Mouse (Mus musculus) embryonic fibroblast, embryonic 13.5 days (primary cell): ENCODE data around the gene Bbx. TPM values are rescaled to one million over a fixed set of nuclear protein-coding genes. Genes with fewer than 3 reads are reported as not detected.

Experiments
- H3K27ac ChIP-seq: 2 replicates; pipeline ENCODE4 v1.5.1; 2012; ENCODE audit warnings: low read length, control low read depth, inconsistent platforms; ENCODE audit not compliant: insufficient read depth
- H3K4me1 ChIP-seq: 2 replicates; pipeline ENCODE4 v1.6.1; 2011; ENCODE audit warnings: low read length; ENCODE audit not compliant: control insufficient read depth, insufficient read depth
- H3K4me3 ChIP-seq: 2 replicates; pipeline ENCODE4 v1.5.1; 2011; ENCODE audit warnings: mild to moderate bottlenecking, control low read depth, low read length; ENCODE audit not compliant: insufficient read depth
- CTCF ChIP-seq: IDR thresholded peaks from 2 replicates; pipeline ENCODE4 v1.5.1; 2011; ENCODE audit warnings: mild to moderate bottlenecking, control low read depth, low read length, moderate library complexity, borderline replicate concordance; ENCODE audit not compliant: insufficient read depth
- POLR2A ChIP-seq: IDR thresholded peaks from 2 replicates; pipeline ENCODE4 v1.6.1; 2011; ENCODE audit warnings: low read depth, mild to moderate bottlenecking, control low read depth, low read length, moderate library complexity
- polyA plus RNA-seq: library from polyadenylated mRNA; stranded (reverse); fragments of >200 nt; gene quantifications from 2 replicates; pipeline ENCODE4 v1.2.4, GENCODE M21; 2011; ENCODE audit warnings: low read depth; ENCODE audit not compliant: missing spikeins, insufficient read length

The Bbx gene
- polyA plus RNA-seq, 1 experiment: 47.4 TPM

DNA sequence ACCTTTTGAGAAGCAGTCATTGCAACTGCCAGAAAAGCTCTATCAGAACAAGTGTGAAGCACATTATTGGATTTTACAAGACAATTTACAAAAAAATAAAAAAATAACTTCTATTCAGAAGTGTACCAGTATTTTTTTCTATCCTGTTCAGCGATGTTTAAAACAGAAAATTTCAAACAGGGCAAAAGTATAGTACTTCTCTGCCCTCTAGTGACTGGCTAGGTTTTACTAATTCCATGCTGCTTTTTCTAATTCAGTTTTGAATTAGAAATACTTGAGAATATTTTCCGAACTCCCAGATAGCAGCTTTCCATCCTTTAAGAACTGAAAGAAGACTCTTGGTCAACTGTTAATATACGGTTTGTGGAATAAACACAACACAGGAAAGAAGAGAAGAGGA lies 110.8 kb downstream of the Bbx start:
- no peaks in the 10 kb centered on the region for H3K4me1 ChIP-seq
- no peak overlapping the region for H3K4me3 ChIP-seq
- TF ChIP-seq POLR2A (no peak), CTCF (no peak)
- no peak overlapping the region for H3K27ac ChIP-seq

DNA sequence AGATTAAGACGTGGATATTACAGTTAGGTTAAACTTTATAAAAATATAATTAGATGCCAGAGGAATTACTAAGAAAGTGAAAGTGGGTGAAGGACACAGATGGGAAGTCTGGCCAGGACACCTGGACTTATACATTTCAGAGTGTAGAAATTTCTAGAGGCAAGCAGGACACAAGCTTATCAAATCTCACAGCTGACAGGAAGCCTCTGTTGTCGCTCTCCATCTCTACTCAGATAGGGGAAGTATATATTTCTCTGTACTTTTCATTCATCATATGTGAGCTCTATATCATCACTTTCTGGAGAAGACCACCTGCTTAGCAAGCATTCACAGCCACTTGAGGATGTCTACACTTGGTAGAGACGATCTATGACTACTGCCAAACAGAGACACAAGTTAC lies 113.9 kb downstream of the Bbx start:
- no peak overlapping the region for H3K4me3 ChIP-seq
- H3K27ac ChIP-seq: no peak overlapping the region
- no peak for TF ChIP-seq CTCF
- TF ChIP-seq POLR2A: no peak
- H3K4me1 ChIP-seq: no peaks in the 10 kb centered on the region

- TF ChIP-seq CTCF: no peak
- TF ChIP-seq POLR2A: no peak
- H3K4me3 ChIP-seq: no peak overlapping the region
- H3K27ac ChIP-seq: no peak overlapping the region
- peaks cover 5% of the 10 kb centered on the region for H3K4me1 ChIP-seq
Measured at GRCm38 (mm10) chr16:50315349-50315969, 116.7 kb downstream of the Bbx start.

DNA sequence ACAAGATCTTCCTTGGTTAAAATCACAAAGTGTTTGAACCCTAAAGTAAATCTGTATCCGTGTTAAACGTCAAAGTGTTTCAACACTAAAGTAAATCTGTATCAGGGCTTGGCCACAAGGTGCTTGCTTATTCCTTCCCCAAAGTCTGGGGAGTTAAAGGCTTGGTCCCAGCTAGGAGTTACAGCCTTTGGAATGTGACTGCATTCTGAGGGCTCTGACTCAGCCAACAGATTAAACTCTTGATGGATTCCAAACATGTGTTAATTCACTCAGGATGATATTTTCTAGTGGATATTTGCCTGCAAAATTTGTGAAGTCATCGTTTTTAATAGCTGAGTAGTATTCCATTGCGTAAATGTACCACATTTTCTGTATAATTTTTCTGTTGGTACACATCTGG lies 120.6 kb downstream of the Bbx start:
- Histone ChIP-seq H3K4me1 (peaks cover 22% of the 10 kb centered on the region), H3K27ac (peak overlapping the region; percentile 57; the same call in 1 of the 2 replicates), H3K4me3 (no peak overlapping the region)
- TF ChIP-seq CTCF (no peak), POLR2A (no peak)

DNA sequence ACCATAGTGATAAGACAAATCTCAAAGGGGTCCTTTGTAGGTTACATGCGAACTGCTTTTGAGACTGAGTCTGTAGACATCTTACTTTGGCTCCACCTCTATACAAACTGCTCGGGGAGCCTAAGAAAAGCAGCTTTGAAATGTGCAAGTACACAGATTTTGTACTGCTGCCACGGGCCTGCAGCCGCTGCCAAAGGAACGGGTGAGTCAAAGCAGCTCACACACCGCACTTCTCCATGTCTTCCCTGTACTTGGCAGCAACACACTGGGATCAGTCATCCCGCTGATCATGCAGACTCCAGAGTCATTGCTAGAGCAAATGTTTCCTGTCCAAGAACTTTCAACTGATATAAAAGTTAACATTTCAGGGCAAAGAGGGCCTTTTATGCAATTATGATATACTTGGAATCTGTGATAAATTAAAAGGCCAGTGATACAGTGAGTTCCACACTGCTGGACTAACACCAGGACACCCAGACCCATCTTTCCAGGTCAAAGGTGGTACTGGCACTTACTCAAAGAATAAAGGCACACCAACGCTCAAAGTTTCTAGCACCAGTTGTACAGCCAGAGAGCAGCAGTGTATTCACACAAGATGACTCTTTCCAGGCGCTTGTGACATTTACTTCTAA lies 122.7 kb downstream of the Bbx start:
- peaks cover 22% of the 10 kb centered on the region for H3K4me1 ChIP-seq
- TF ChIP-seq POLR2A (no peak), CTCF (no peak)
- peak overlapping the region; percentile 69 for H3K27ac ChIP-seq
- H3K4me3 ChIP-seq: no peak overlapping the region

DNA sequence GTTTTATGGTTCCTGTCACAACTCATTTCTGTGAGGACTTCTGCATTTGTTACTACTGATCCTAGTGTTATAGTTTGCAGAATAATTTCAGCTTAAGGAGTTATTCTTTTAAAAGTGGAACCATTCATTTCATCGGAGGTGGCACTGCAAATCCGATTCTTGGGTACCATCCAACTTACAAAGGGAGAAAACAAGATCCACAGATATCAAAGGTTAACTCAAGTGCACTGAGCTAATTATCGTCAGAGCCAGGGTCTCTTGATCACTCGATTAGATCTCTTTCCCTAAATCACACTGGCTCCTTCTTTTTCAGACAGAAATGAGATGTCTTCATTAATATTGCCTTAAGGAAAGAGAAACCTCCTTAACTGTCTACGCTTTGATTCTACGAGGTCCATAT lies 123.9 kb downstream of the Bbx start:
- H3K4me1 ChIP-seq: peaks cover 22% of the 10 kb centered on the region
- TF ChIP-seq CTCF (no peak), POLR2A (no peak)
- H3K4me3 ChIP-seq: no peak overlapping the region
- H3K27ac ChIP-seq: no peak overlapping the region

DNA sequence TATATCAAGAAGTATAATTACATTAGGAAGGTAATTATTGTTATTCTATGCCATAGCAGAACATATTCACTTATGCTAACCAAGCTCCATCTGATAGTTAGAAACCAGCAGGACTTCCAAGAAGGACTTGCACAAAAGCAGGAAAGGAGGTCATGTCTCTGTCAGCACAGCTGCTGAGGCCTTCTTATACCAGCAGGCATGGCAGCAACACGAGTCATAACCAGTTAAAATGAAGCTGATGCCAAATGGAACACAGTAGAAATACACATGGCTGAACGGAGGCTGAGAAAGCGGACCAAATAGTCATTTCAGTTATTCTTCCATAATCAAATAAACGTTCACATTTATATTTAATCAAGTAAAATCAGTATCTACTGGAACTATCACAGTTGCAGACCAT lies 125.0 kb downstream of the Bbx start:
- TF ChIP-seq CTCF: no peak
- no peak for TF ChIP-seq POLR2A
- Histone ChIP-seq H3K27ac (0 out of 2 replicates have a peak overlapping the region, but pooled peaks have one; percentile 49), H3K4me3 (no peak overlapping the region), H3K4me1 (peaks cover 24% of the 10 kb centered on the region)

DNA sequence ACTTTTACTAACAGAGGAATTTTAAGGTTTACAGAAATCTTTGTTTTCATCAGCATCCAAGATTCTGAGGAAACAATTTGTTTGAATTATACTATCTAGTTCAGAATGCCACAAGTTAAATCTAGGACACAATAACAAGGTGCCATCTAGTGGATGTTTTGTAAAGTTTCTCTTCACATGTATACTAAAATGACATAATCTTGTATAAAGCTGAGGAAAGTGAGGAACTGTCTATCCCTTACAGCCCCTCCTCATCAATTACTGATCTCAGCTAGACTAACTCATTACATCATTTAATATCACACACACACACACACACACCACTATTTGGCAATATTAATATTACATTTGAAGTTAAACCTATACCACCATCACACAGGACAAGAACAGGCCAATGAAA lies 125.5 kb downstream of the Bbx start:
- Histone ChIP-seq H3K27ac (no peak overlapping the region), H3K4me1 (peaks cover 27% of the 10 kb centered on the region), H3K4me3 (no peak overlapping the region)
- TF ChIP-seq CTCF (no peak), POLR2A (no peak)

- Histone ChIP-seq H3K4me3 (no peak overlapping the region), H3K27ac (no peak overlapping the region), H3K4me1 (peaks cover 22% of the 10 kb centered on the region)
- TF ChIP-seq POLR2A: no peak
- TF ChIP-seq CTCF: no peak
Measured at GRCm38 (mm10) chr16:50305156-50305555, 127.0 kb downstream of the Bbx start.

- Histone ChIP-seq H3K4me1 (peaks cover 8% of the 10 kb centered on the region), H3K27ac (no peak overlapping the region), H3K4me3 (no peak overlapping the region)
- no peak for TF ChIP-seq CTCF
- no peak for TF ChIP-seq POLR2A
Measured at GRCm38 (mm10) chr16:50302566-50302965, 129.6 kb downstream of the Bbx start.
